9 mouse cellular contexts compared by ENCODE assay signal in the genomic region with DNA sequence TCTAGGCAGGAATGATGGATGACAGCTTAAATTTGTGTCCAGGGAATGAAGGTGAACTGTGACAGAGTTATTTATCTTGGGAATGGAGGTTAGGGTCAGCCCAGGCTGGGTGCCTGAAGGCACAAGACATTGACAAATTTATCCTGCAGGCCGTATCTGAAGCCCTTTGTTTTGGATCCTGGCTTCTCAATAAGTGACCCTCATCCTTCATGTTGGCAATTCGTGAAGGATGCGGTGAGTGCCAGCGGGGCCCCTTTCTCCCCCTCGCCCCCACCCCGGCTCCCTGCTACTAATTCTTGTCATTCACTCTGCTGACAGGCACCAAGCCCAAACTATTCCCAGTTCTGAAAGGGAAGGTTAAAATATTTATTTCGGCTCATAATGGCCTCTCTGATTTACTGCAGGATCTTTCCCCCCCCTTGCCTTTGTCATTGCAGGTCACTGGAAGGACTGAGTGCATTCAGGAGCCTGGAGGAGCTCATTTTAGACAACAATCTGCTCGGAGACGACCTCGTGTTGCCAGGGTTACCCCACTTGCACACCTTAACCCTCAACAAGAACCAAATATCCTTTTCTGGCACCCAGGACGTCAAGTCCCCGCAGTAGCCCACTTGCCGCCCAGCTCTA.
DNase-seq lines count a peak whose midpoint lies in the region; ATAC-seq lines count a peak whose summit lies in the region.
"Had no signal": no experiment of that assay in that cellular context is flagged by ENCODE, and none has a peak within 500 bp of the region (broad histone marks: within the 10 kb centered on the region; RNA-seq: fewer than 3 reads in every experiment).

No protein-coding gene starts in this region.

- H3K9ac ChIP-seq in intestine, embryonic 14.5 days (ENCODE audit: low read length): no peak overlapping the region
- H3K9ac ChIP-seq in midbrain, embryonic 14.5 days (replicated peaks; ENCODE audit: low read length): no peak overlapping the region; the same call in 1 of the 2 replicates

- 23% methylated on average over 13 of the region's 13 CpGs for WGBS in intestine, embryonic 14.5 days
- 6% methylated on average over 13 of the region's 13 CpGs for WGBS in midbrain, embryonic 14.5 days

- H3K4me3 ChIP-seq in brown adipose tissue, adult 24 weeks (ENCODE audit: insufficient read depth, low read depth, low read length): peak overlapping the region; percentile 36
- H3K4me3 ChIP-seq in intestine, embryonic 14.5 days (ENCODE audit: low read depth, low read length): no peak overlapping the region
- no peak overlapping the region for H3K4me3 ChIP-seq in midbrain, embryonic 14.5 days (replicated peaks; ENCODE audit: low read depth, low read length)

- H3K27me3 ChIP-seq in intestine, embryonic 14.5 days (replicated peaks; ENCODE audit: control insufficient read depth, insufficient read depth, low read length): no peaks in the 10 kb centered on the region
- H3K27me3 ChIP-seq in midbrain, embryonic 14.5 days (ENCODE audit: control insufficient read depth, insufficient read depth, low read length): peaks cover 19% of the 10 kb centered on the region

- H3K27ac ChIP-seq in brown adipose tissue, adult 24 weeks (replicated peaks; ENCODE audit: low read depth, low read length): no peak overlapping the region
- H3K27ac ChIP-seq in intestine, embryonic 14.5 days (ENCODE audit: low read depth): no peak overlapping the region
- H3K27ac ChIP-seq in midbrain, embryonic 14.5 days (replicated peaks; ENCODE audit: low read depth, low read length): no peak overlapping the region
- H3K27ac ChIP-seq: macrophage had no signal

- peak overlapping the region; percentile 28 for H3K4me2 ChIP-seq in intestine, embryonic 14.5 days (ENCODE audit: low read length)
- H3K4me2 ChIP-seq in midbrain, embryonic 14.5 days (ENCODE audit: low read length): peak overlapping the region; percentile 45

- DNase-seq in cerebellum, postnatal 10 days: peak; percentile 33 to 48
- DNase-seq in cerebellum, adult 11-12 months: no peak
- peak; percentile 69 for DNase-seq in intestine, embryonic 14.5 days (ENCODE audit: low spot score)
- DNase-seq in midbrain, embryonic 14.5 days: peak; percentile 62
- no peak for DNase-seq in testis, postnatal 10 days (ENCODE audit: low spot score)
- DNase-seq in ovary, adult 18-20 months (ENCODE audit: low spot score): no peak
- no peak for DNase-seq in urinary bladder, postnatal 25 days (ENCODE audit: low spot score)

- no peaks in the 10 kb centered on the region for H3K9me3 ChIP-seq in intestine, embryonic 14.5 days (ENCODE audit: control insufficient read depth, low read length)
- H3K9me3 ChIP-seq in midbrain, embryonic 14.5 days (ENCODE audit: control insufficient read depth, low read length): no peaks in the 10 kb centered on the region

- H3K4me1 ChIP-seq in brown adipose tissue, adult 24 weeks (ENCODE audit: control insufficient read depth, insufficient read depth, insufficient read length, low read length): no peaks in the 10 kb centered on the region
- peaks cover 19% of the 10 kb centered on the region for H3K4me1 ChIP-seq in intestine, embryonic 14.5 days (replicated peaks; ENCODE audit: control insufficient read depth, insufficient read depth, low read length)
- peaks cover 29% of the 10 kb centered on the region for H3K4me1 ChIP-seq in midbrain, embryonic 14.5 days (ENCODE audit: control insufficient read depth, insufficient read depth, low read length)

- no peak for ATAC-seq in intestine, embryonic 14.5 days (replicated peaks; ENCODE audit: low FRiP score, low TSS enrichment, low read depth)
- ATAC-seq in midbrain, embryonic 14.5 days (ENCODE audit: low FRiP score, low TSS enrichment): peak; percentile 53; the same call in 1 of the 2 replicates

- H3K36me3 ChIP-seq in intestine, embryonic 14.5 days (ENCODE audit: control insufficient read depth, insufficient read depth, low read length): no peaks in the 10 kb centered on the region
- H3K36me3 ChIP-seq in midbrain, embryonic 14.5 days (ENCODE audit: control insufficient read depth, insufficient read depth, low read length): no peaks in the 10 kb centered on the region

Comparison
In these comparisons a context has a peak if more than half of its experiments do, and no peak if none do; other contexts are left out.
1. DNase-seq: peak in cerebellum, postnatal 10 days (2 of 2), intestine, embryonic 14.5 days (single experiment) and midbrain, embryonic 14.5 days (single experiment); none in cerebellum, adult 11-12 months (single experiment), testis, postnatal 10 days (single experiment), ovary, adult 18-20 months (single experiment) and urinary bladder, postnatal 25 days (single experiment).